Mouse (Mus musculus) cerebellum, postnatal 4 days (tissue): ENCODE measurements around the gene Tnxb.

Source experiments
- DNase-seq, 2 experiments: peaks; one replicate each; pipeline ENCODE4 v3.0.0; 2022; ENCODE audit warnings: low spot score in 2 of 2, mixed read lengths in 1 of 2

The Tnxb gene

GRCm38 (mm10) chr17:34670235-34670634, at the start of gene Tnxb:
Gene Tnxb (plus strand): TSS chr17:34670535.
- DNase-seq = no peak

- no peak for DNase-seq
Observed at GRCm38 (mm10) chr17:34621006-34621405, 49.3 kb upstream of the Tnxb start.

DNA sequence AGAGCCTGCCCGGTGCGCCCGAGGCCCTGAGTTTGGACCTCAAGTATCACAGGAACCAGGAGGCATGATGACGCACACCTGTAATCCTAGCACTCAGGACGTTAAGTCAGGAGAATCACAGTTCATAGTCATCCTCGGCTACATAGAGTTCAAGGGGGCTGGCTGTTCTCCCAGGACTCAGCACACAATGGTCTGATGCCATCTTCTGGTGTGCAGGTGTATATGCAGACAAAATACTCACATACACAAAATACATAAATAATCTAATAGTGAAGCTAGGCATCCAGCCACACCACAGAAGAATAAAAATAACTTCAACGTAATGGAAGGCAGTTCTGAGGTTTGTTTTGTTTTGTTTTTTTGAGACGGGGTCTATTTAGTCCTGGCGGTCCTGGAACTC, 47.2 kb upstream of the Tnxb start:
- DNase-seq = no peak

GRCm38 (mm10) chr17:34624981-34625380, 45.4 kb upstream of the Tnxb start:
- no peak for DNase-seq

GRCm38 (mm10) chr17:34626062-34626772, 44.1 kb upstream of the Tnxb start:
- DNase-seq = no peak

- DNase-seq = peak in 1 of 2 experiments; percentile 55
Observed at GRCm38 (mm10) chr17:34626773-34627092, 43.6 kb upstream of the Tnxb start.

GRCm38 (mm10) chr17:34627093-34627942, 43.0 kb upstream of the Tnxb start:
- DNase-seq = peak; percentile 64 to 80

DNA sequence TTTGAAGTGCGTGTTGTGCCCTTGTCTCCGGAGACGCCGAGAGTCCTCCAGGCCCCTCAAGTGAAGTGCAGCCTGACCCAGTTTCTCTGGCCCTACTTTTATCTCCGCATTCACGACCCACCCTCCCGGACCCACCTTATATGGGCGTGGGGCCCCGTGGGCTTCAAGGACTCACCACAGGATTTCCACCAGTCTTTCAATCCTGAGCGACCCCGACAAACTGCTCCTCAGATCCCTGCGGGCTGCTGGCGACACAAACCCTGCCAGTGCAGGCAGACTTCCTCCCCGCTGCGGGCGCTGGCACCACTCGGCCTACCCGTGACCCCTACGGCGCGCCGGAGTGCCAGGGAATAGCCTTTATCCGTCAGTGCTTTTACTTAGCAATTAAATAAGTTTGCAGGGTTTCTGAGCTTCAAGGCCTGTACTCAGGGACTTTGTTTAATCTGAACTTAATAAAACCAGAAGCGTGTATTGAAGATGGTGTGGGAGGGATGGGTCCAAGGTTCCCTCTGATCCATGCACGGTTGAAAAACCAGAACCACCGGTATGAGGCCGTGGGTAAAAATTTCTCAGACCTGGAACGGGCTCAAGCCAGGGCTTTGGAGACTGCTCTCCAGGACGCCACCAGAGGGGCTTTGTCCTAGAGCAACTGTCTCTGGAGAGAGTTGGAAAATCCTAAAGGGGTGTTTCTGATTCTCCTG, 42.2 kb upstream of the Tnxb start, which contains the start of gene Ppt2:
Gene Ppt2 (minus strand): TSS at position 568 of the 701 bp plus-strand sequence.
- peak in 1 of 2 experiments; percentile 38 for DNase-seq

- DNase-seq = no peak
Observed at GRCm38 (mm10) chr17:34628644-34628967, 41.7 kb upstream of the Tnxb start.

GRCm38 (mm10) chr17:34629221-34629751, 41.0 kb upstream of the Tnxb start, which contains the start of gene Prrt1:
Gene Prrt1 (plus strand): TSS chr17:34629533.
- no peak for DNase-seq

GRCm38 (mm10) chr17:34629796-34630603, 40.3 kb upstream of the Tnxb start:
- no peak for DNase-seq

- DNase-seq = no peak
Observed at GRCm38 (mm10) chr17:34630761-34631301, 39.5 kb upstream of the Tnxb start.

GRCm38 (mm10) chr17:34631647-34632046, 38.7 kb upstream of the Tnxb start:
- DNase-seq = no peak

DNA sequence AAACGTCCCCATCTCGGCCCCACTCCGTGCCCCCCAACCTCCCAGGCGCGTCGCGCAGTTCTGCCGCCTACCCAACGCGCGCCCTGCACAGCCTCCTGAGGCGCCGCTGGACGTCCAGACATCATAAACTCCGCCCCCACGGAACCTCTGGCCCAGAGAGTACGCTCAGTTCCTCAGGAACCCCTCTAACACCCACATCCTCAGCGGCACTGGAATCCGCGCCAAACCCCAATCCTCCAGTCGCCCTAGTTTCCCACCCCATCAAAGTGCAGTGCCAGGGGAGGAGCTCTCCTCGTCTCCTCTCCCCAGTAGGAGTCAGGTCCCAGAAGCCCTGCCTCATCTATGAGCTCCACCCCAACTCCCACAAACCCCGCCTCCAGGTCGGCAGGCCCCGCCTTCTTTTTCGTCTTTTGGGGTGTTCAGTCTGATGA, 38.1 kb upstream of the Tnxb start:
- no peak for DNase-seq

DNA sequence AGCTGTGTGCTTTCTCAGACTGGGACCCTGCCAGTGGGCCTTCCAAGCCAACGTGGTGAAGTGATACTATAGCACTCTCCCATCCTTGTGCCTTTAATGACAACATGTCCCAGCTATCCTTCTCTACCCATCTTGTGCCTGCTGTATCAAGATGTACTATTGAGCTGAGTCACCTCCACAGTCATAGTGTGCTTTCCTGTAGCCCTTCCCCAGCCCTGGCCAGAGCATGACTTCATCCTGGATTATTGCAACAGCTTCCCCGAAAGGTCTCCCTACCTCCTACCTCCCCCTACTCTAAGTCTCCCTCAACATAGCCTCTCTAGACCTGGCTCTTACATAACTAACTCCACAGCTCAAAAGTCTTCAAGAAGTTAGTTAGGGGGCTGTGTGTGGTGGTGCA, 34.7 kb upstream of the Tnxb start:
- no peak for DNase-seq

- DNase-seq = no peak
Observed at GRCm38 (mm10) chr17:34637459-34637858, 32.9 kb upstream of the Tnxb start.

DNA sequence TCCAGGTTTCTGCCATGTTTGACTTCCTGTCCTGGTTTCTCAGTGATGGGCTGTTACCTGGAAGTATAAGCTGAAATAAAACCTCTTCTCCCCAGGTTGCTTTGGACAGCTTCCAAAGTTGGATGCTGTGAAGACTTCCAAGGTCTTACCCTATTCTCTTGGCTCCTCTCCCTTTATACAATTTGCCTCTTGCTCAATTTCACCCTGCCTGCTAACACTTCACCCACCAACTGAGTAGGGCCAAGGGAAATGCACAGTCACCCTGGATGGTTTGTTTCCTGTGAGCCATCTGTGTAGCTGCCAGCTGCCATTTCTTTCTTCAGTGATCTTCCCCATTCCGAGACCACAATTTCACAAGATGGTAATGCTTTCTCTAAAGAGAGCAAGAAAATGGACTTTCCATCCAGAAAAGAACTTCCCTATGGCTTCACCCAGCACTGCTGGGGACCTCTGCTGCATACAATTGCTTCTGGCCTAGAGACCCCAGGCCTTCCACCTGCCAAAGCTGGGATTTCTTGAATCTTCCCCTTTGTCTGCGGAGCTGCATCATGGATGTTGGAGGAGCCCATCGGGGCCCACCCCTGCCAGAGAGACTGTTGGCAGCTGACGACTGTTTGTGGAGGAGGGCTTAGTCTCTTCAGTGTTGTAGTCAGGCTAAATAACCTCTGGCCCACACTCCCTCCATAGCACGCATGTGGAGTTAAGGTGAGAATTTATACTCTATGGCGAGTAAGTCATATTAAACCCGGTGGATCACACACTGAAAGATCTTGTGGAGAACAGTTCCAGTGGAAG, 30.7 kb upstream of the Tnxb start:
- DNase-seq = no peak

DNA sequence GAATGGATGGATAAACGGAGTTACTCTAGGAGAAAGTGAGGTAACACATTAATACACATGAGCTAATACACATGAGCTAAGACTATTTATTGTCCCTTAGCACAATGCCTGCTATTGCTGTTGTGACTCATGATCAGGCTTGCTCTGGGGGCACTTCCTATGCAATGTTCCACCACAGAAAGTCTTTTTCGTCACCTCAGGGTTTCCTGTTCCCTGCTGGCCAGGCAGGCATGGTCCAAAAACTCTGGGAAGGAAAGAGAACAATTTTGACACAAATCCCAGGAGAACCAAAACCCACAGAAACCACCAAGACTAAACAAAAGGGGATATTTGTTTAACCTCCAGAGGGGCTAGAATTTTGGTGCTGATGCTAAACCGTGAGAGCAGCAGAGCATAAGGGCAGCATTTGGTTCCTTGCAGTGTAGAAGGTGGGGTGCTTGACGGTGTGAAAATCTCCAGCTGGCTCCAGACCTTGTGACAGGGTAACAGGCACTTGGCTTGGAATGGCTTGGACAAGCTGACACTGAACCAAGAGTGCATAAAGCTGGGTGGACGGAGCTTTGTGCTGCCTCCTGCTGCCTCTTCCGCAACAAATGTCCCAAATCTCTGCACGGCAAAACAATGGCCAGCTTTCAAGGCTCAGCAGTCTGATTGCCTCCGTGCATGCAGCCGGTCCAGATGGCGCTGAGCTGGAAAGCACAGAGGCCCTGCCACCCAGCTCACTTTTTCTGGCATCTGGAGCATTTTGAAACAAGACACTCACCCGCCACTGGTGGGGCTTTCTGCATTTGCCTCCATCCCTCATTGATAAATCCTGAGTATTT, 29.3 kb upstream of the Tnxb start:
- DNase-seq = peak in 1 of 2 experiments; percentile 55

DNA sequence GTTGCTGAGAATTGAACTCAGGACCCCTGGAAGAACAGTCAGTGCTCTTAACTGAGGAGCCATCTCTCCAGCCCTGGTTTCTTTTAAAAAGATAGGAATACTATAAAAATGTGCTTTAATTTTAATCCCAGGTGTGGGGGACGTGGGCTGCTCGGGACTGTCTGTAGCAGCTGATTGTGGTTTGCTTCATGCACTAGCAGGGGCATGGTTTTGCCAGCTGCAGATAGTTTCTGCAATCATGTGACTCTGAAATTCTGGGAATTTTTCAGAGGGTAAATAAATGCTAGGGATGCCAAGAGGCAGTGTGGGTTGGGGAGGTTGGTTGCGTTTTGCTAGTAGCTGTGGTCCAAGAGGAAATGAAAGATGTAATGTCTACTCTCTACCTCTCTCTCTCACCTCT, 28.4 kb upstream of the Tnxb start:
- DNase-seq = no peak
